Mouse (Mus musculus): ENCODE results near the gene Klc4. TPM values are rescaled to one million over a fixed set of nuclear protein-coding genes. Genes with fewer than 3 reads are reported as not detected.

Gene Klc4
- polyA plus RNA-seq, 1 experiment: 10.1 TPM

GRCm38 (mm10) chr17:46682654-46683389 lies 37.0 kb upstream of the Klc4 start:
- H3K9me3 ChIP-seq (replicated peaks; ENCODE audit: control insufficient read depth, insufficient read depth, low read length, poor library complexity, severe bottlenecking): no peaks in the 10 kb centered on the region
- TF ChIP-seq CTCF (IDR thresholded peaks at IDR 0.05; ENCODE audit: low read depth, low read length) (no peak), EP300 (IDR thresholded peaks at IDR 0.05; ENCODE audit: insufficient read depth, low read depth, low read length) (peak; percentile 78)
- peaks cover 31% of the 10 kb centered on the region for H3K36me3 ChIP-seq (ENCODE audit: control insufficient read depth, insufficient read depth, low read length, poor library complexity, severe bottlenecking)
- peak overlapping the region; percentile 10 for H3K4me3 ChIP-seq (ENCODE audit: low read depth, low read length)
- H3K9ac ChIP-seq (ENCODE audit: low read depth, poor library complexity, severe bottlenecking): no peak overlapping the region
- peaks cover 1% of the 10 kb centered on the region for H3K4me1 ChIP-seq (ENCODE audit: control insufficient read depth, insufficient read depth, low read length)
- H3K27me3 ChIP-seq (ENCODE audit: control insufficient read depth, insufficient read depth, low read length, poor library complexity, severe bottlenecking): no peaks in the 10 kb centered on the region
- H3K27ac ChIP-seq (ENCODE audit: insufficient read depth, low read length): peak overlapping the region; percentile 91

DNA sequence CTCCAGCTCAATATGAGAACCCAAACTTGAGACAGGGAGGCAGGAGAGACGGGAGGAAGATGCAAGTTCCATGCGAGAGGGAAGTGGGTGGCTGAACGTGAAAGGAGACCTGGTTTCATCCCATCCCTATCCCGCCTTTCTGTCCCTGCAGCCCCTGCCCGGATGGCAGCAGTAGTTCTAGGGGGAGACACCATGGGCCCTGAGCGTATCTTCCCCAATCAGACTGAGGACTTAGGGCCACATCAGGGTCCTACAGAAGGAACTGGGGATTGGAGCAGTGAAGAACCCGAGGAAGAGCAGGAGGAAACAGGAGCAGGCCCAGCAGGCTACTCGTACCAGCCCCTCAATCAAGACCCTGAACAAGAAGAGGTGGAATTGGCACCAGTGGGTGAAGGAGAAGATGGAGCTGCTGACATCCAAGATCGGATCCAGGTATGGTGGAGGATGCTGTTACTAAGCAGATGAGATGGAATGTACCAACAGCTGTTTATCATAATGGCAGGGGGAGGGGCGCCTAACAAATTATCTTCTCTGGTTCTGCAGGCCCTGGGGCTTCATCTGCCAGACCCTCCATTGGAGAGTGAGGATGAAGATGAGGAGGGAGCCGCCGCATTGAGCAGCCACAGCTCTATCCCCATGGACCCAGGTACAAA lies 35.8 kb upstream of the Klc4 start:
- Histone ChIP-seq H3K36me3 (ENCODE audit: control insufficient read depth, insufficient read depth, low read length, poor library complexity, severe bottlenecking) (peaks cover 31% of the 10 kb centered on the region), H3K4me1 (ENCODE audit: control insufficient read depth, insufficient read depth, low read length) (peaks cover 1% of the 10 kb centered on the region), H3K4me3 (ENCODE audit: low read depth, low read length) (peak overlapping the region; percentile 88), H3K27me3 (ENCODE audit: control insufficient read depth, insufficient read depth, low read length, poor library complexity, severe bottlenecking) (no peaks in the 10 kb centered on the region), H3K9me3 (replicated peaks; ENCODE audit: control insufficient read depth, insufficient read depth, low read length, poor library complexity, severe bottlenecking) (no peaks in the 10 kb centered on the region), H3K9ac (ENCODE audit: low read depth, poor library complexity, severe bottlenecking) (peak overlapping the region; percentile 67), H3K27ac (ENCODE audit: insufficient read depth, low read length) (peak overlapping the region; percentile 3; the same call in 1 of the 2 replicates)
- TF ChIP-seq EP300 (IDR thresholded peaks at IDR 0.05; ENCODE audit: insufficient read depth, low read depth, low read length) (no peak), POLR2A (IDR thresholded peaks at IDR 0.05; ENCODE audit: insufficient read depth, low read length) (no peak), CTCF (IDR thresholded peaks at IDR 0.05; ENCODE audit: low read depth, low read length) (no peak)

DNA sequence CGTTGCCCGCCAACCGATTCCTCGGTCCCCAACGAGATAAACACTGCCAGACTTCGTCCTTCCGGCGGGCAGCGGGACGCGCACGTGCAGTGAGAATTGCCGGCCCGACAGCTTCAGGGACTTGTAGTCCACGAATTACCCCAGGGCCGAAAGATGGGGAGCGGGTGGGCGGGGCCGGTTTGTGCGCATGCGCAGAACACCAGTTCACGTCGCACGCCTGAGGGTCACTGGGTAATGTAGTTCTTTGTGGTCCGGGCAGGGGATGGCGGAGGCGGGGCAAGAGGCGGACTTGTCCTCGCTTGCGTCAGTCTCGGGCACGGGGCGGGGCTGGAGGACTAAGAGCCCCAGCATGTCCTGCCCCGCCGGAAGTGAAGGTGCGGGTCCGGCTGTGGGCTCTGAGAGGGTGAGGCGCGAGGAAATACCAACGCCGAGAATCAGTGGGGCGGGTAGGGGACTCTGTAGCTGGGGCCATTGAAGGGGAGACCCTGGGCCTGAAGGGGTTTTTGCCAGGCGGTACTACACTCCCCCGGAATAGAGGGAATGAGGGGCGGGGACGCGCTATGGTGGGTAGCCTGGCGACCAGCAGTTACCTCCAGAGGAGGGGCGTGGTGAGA lies 35.0 kb upstream of the Klc4 start, which contains the start of gene Klhdc3:
Gene Klhdc3, minus strand, starts transcription at position 155 of the 614 bp plus-strand sequence.
- Histone ChIP-seq H3K4me1 (ENCODE audit: control insufficient read depth, insufficient read depth, low read length) (peaks cover 1% of the 10 kb centered on the region), H3K27ac (ENCODE audit: insufficient read depth, low read length) (peak within 1 kb of the TSS; percentile 47), H3K9ac (ENCODE audit: low read depth, poor library complexity, severe bottlenecking) (peak within 1 kb of the TSS; percentile 93), H3K36me3 (ENCODE audit: control insufficient read depth, insufficient read depth, low read length, poor library complexity, severe bottlenecking) (peaks cover 31% of the 10 kb centered on the region), H3K4me3 (ENCODE audit: low read depth, low read length) (peak within 1 kb of the TSS; percentile 91), H3K9me3 (replicated peaks; ENCODE audit: control insufficient read depth, insufficient read depth, low read length, poor library complexity, severe bottlenecking) (no peaks in the 10 kb centered on the region), H3K27me3 (ENCODE audit: control insufficient read depth, insufficient read depth, low read length, poor library complexity, severe bottlenecking) (no peaks in the 10 kb centered on the region)
- peak; percentile 50 for TF ChIP-seq POLR2A (IDR thresholded peaks at IDR 0.05; ENCODE audit: insufficient read depth, low read length)
- no peak for TF ChIP-seq EP300 (IDR thresholded peaks at IDR 0.05; ENCODE audit: insufficient read depth, low read depth, low read length)
- no peak for TF ChIP-seq CTCF (IDR thresholded peaks at IDR 0.05; ENCODE audit: low read depth, low read length)

GRCm38 (mm10) chr17:46679843-46680759 lies 34.3 kb upstream of the Klc4 start:
- Histone ChIP-seq H3K27me3 (ENCODE audit: control insufficient read depth, insufficient read depth, low read length, poor library complexity, severe bottlenecking) (no peaks in the 10 kb centered on the region), H3K36me3 (ENCODE audit: control insufficient read depth, insufficient read depth, low read length, poor library complexity, severe bottlenecking) (peaks cover 26% of the 10 kb centered on the region), H3K4me3 (ENCODE audit: low read depth, low read length) (peak overlapping the region; percentile 91), H3K4me1 (ENCODE audit: control insufficient read depth, insufficient read depth, low read length) (peaks cover 1% of the 10 kb centered on the region), H3K9me3 (replicated peaks; ENCODE audit: control insufficient read depth, insufficient read depth, low read length, poor library complexity, severe bottlenecking) (no peaks in the 10 kb centered on the region), H3K27ac (ENCODE audit: insufficient read depth, low read length) (peak overlapping the region; percentile 47), H3K9ac (ENCODE audit: low read depth, poor library complexity, severe bottlenecking) (peak overlapping the region; percentile 93)
- TF ChIP-seq EP300 (IDR thresholded peaks at IDR 0.05; ENCODE audit: insufficient read depth, low read depth, low read length): no peak
- no peak for TF ChIP-seq CTCF (IDR thresholded peaks at IDR 0.05; ENCODE audit: low read depth, low read length)
- TF ChIP-seq POLR2A (IDR thresholded peaks at IDR 0.05; ENCODE audit: insufficient read depth, low read length): no peak

DNA sequence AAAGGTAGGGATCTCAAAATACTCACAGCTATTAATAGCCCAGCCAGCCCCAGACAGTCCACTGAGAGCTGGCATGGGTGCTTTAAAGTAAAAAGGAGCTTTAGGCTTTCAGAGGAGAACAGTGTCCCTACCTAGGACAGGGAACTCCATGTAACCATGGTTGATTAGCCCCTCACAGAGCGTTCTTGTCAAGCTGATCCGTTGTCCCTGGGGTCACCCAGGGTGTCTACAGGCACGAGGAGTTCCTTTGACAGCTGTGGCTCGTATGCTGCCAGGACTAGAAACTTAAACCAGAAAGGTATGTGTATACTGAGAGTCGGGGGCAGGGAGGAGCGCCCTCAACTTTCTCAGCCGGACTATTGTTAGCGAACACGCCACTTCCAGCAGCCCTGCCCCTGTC lies 33.1 kb upstream of the Klc4 start:
- Histone ChIP-seq H3K36me3 (ENCODE audit: control insufficient read depth, insufficient read depth, low read length, poor library complexity, severe bottlenecking) (peaks cover 19% of the 10 kb centered on the region), H3K9ac (ENCODE audit: low read depth, poor library complexity, severe bottlenecking) (peak overlapping the region; percentile 93; the same call in 1 of the 2 replicates), H3K27ac (ENCODE audit: insufficient read depth, low read length) (no peak overlapping the region)

More for the DNA sequence above, 33.1 kb upstream of the Klc4 start:
- no peak for TF ChIP-seq POLR2A (IDR thresholded peaks at IDR 0.05; ENCODE audit: insufficient read depth, low read length)
- no peak for TF ChIP-seq CTCF (IDR thresholded peaks at IDR 0.05; ENCODE audit: low read depth, low read length)
- TF ChIP-seq EP300 (IDR thresholded peaks at IDR 0.05; ENCODE audit: insufficient read depth, low read depth, low read length): no peak
- H3K4me1 ChIP-seq (ENCODE audit: control insufficient read depth, insufficient read depth, low read length): peaks cover 1% of the 10 kb centered on the region
- no peak overlapping the region for H3K4me3 ChIP-seq (ENCODE audit: low read depth, low read length)
- no peaks in the 10 kb centered on the region for H3K9me3 ChIP-seq (replicated peaks; ENCODE audit: control insufficient read depth, insufficient read depth, low read length, poor library complexity, severe bottlenecking)
- H3K27me3 ChIP-seq (ENCODE audit: control insufficient read depth, insufficient read depth, low read length, poor library complexity, severe bottlenecking): no peaks in the 10 kb centered on the region
